ENCODE assay signal across 25 mouse cellular contexts in genomic region chr15:88533354-88533753, GRCm38 (mm10).
DNase-seq lines count a peak whose midpoint lies in the region; ATAC-seq and TF ChIP-seq lines count a peak whose summit lies in the region.
"Had no signal": no experiment of that assay in that cellular context is flagged by ENCODE, and none has a peak within 500 bp of the region (broad histone marks: within the 10 kb centered on the region; RNA-seq: fewer than 3 reads in every experiment).

No protein-coding gene starts in this region.

- H3K9me3 ChIP-seq in forebrain, embryonic 12.5 days = no peaks in the 10 kb centered on the region
- peaks cover 10% of the 10 kb centered on the region; the same call in 1 of the 2 replicates for H3K9me3 ChIP-seq in forebrain, embryonic 13.5 days (replicated peaks)
- 0 out of 2 replicates have a peak, but pooled peaks cover 3% of the 10 kb centered on the region for H3K9me3 ChIP-seq in hindbrain, postnatal 0 days (ENCODE audit: low read length)
- H3K9me3 ChIP-seq in hindbrain, embryonic 12.5 days (replicated peaks) = 0 out of 2 replicates have a peak, but pooled peaks cover 5% of the 10 kb centered on the region
- H3K9me3 ChIP-seq in midbrain, embryonic 14.5 days (ENCODE audit: control insufficient read depth, low read length) = no peaks in the 10 kb centered on the region; the same call in 1 of the 2 replicates
- peaks cover 7% of the 10 kb centered on the region; the same call in 1 of the 2 replicates for H3K9me3 ChIP-seq in midbrain, embryonic 16.5 days (replicated peaks; ENCODE audit: control insufficient read depth, low read length, poor library complexity, severe bottlenecking)
- H3K9me3 ChIP-seq: embryonic facial prominence, embryonic 12.5 days; embryonic facial prominence, embryonic 15.5 days; forebrain, embryonic 15.5 days; hindbrain, embryonic 13.5 days had no signal

- WGBS in forebrain, embryonic 12.5 days = 61% methylated on average over 7 of the region's 7 CpGs
- 49% methylated on average over 7 of the region's 7 CpGs for WGBS in forebrain, embryonic 13.5 days
- 28% methylated on average over 7 of the region's 7 CpGs for WGBS in hindbrain, postnatal 0 days
- WGBS in hindbrain, embryonic 12.5 days = 60% methylated on average over 7 of the region's 7 CpGs
- 55% methylated on average over 7 of the region's 7 CpGs for WGBS in midbrain, embryonic 14.5 days
- 49% methylated on average over 7 of the region's 7 CpGs for WGBS in midbrain, embryonic 16.5 days

- no peak overlapping the region for H3K4me2 ChIP-seq in forebrain, embryonic 12.5 days
- H3K4me2 ChIP-seq in forebrain, embryonic 13.5 days = no peak overlapping the region
- no peak overlapping the region for H3K4me2 ChIP-seq in hindbrain, postnatal 0 days (ENCODE audit: low read depth, low read length)
- no peak overlapping the region for H3K4me2 ChIP-seq in hindbrain, embryonic 12.5 days (replicated peaks)
- H3K4me2 ChIP-seq in midbrain, embryonic 14.5 days (ENCODE audit: low read length) = no peak overlapping the region
- no peak overlapping the region for H3K4me2 ChIP-seq in midbrain, embryonic 16.5 days (ENCODE audit: low read length)
- H3K4me2 ChIP-seq: embryonic facial prominence, embryonic 12.5 days; embryonic facial prominence, embryonic 15.5 days; forebrain, embryonic 15.5 days; heart, embryonic 11.5 days; hindbrain, embryonic 13.5 days had no signal

- TF ChIP-seq CTCF in hindbrain, postnatal 0 days (IDR thresholded peaks at IDR 0.05; ENCODE audit: low read depth) = no peak

- H3K4me3 ChIP-seq in forebrain, embryonic 12.5 days (replicated peaks) = no peak overlapping the region
- H3K4me3 ChIP-seq in forebrain, embryonic 13.5 days = no peak overlapping the region
- no peak overlapping the region for H3K4me3 ChIP-seq in hindbrain, postnatal 0 days (ENCODE audit: low read length)
- no peak overlapping the region for H3K4me3 ChIP-seq in hindbrain, embryonic 12.5 days
- no peak overlapping the region for H3K4me3 ChIP-seq in midbrain, embryonic 14.5 days (replicated peaks; ENCODE audit: low read depth, low read length)
- H3K4me3 ChIP-seq in midbrain, embryonic 16.5 days (ENCODE audit: low read depth, low read length) = no peak overlapping the region
- H3K4me3 ChIP-seq: embryonic facial prominence, embryonic 12.5 days; embryonic facial prominence, embryonic 15.5 days; forebrain, embryonic 15.5 days; gastrocnemius, adult 2 months; hindbrain, embryonic 13.5 days had no signal

- no peak overlapping the region for H3K9ac ChIP-seq in forebrain, embryonic 12.5 days
- no peak overlapping the region for H3K9ac ChIP-seq in forebrain, embryonic 13.5 days
- H3K9ac ChIP-seq in hindbrain, postnatal 0 days (replicated peaks; ENCODE audit: low read length) = no peak overlapping the region
- H3K9ac ChIP-seq in hindbrain, embryonic 12.5 days = no peak overlapping the region
- no peak overlapping the region for H3K9ac ChIP-seq in midbrain, embryonic 14.5 days (replicated peaks; ENCODE audit: low read length)
- no peak overlapping the region for H3K9ac ChIP-seq in midbrain, embryonic 16.5 days (ENCODE audit: low read depth, low read length)
- H3K9ac ChIP-seq: embryonic facial prominence, embryonic 12.5 days; embryonic facial prominence, embryonic 15.5 days; forebrain, embryonic 15.5 days; hindbrain, embryonic 13.5 days had no signal

- H3K27me3 ChIP-seq in forebrain, embryonic 12.5 days = no peaks in the 10 kb centered on the region
- no peaks in the 10 kb centered on the region for H3K27me3 ChIP-seq in forebrain, embryonic 13.5 days
- H3K27me3 ChIP-seq in hindbrain, postnatal 0 days (ENCODE audit: insufficient read depth, low read length) = no peaks in the 10 kb centered on the region
- H3K27me3 ChIP-seq in hindbrain, embryonic 12.5 days = no peaks in the 10 kb centered on the region
- H3K27me3 ChIP-seq in midbrain, embryonic 14.5 days (ENCODE audit: control insufficient read depth, insufficient read depth, low read length) = no peaks in the 10 kb centered on the region
- no peaks in the 10 kb centered on the region for H3K27me3 ChIP-seq in midbrain, embryonic 16.5 days (ENCODE audit: control insufficient read depth, insufficient read depth, low read depth, low read length)
- H3K27me3 ChIP-seq: embryonic facial prominence, embryonic 12.5 days; embryonic facial prominence, embryonic 15.5 days; forebrain, embryonic 15.5 days; hindbrain, embryonic 13.5 days had no signal

- DNase-seq in hindbrain, postnatal 0 days (ENCODE audit: low spot score) = peak; percentile 29
- no peak for DNase-seq in midbrain, embryonic 14.5 days
- DNase-seq in adrenal gland, postnatal 4 days (ENCODE audit: low spot score in 2 of 2) = no peak
- DNase-seq: adrenal gland, adult 2 months; adrenal gland, postnatal 14 days; cerebellum, adult 11 months; cerebellum, adult 2 months; cerebellum, postnatal 14 days; gastrocnemius, adult 2 months; gastrocnemius, postnatal 14 days; heart, adult 11 months; kidney, adult 18-20 months had no signal

- ATAC-seq in forebrain, embryonic 12.5 days (ENCODE audit: low FRiP score) = peak; percentile 30; the same call in 1 of the 2 replicates
- no peak for ATAC-seq in forebrain, embryonic 13.5 days
- ATAC-seq in hindbrain, postnatal 0 days = no peak
- no peak for ATAC-seq in hindbrain, embryonic 12.5 days (ENCODE audit: low FRiP score)
- no peak for ATAC-seq in midbrain, embryonic 14.5 days (ENCODE audit: low FRiP score, low TSS enrichment)
- no peak for ATAC-seq in midbrain, embryonic 16.5 days
- ATAC-seq: CD4-positive, CD25-positive, alpha-beta regulatory T cell, adult 4 months; forebrain, embryonic 15.5 days; hindbrain, embryonic 16.5 days; inflammation-experienced regulatory T-cells, adult 6 months; intestine, embryonic 16.5 days had no signal

- H3K27ac ChIP-seq in forebrain, embryonic 12.5 days = no peak overlapping the region
- H3K27ac ChIP-seq in forebrain, embryonic 13.5 days = no peak overlapping the region
- H3K27ac ChIP-seq in hindbrain, postnatal 0 days = no peak overlapping the region
- no peak overlapping the region for H3K27ac ChIP-seq in hindbrain, embryonic 12.5 days
- H3K27ac ChIP-seq in midbrain, embryonic 14.5 days (replicated peaks; ENCODE audit: low read depth, low read length) = 0 out of 2 replicates have a peak overlapping the region, but pooled peaks have one; percentile 20
- no peak overlapping the region for H3K27ac ChIP-seq in midbrain, embryonic 16.5 days (ENCODE audit: low read length)
- H3K27ac ChIP-seq: embryonic facial prominence, embryonic 12.5 days; embryonic facial prominence, embryonic 15.5 days; forebrain, embryonic 15.5 days; gastrocnemius, adult 2 months; hindbrain, embryonic 13.5 days had no signal

- no peaks in the 10 kb centered on the region for H3K36me3 ChIP-seq in forebrain, embryonic 12.5 days (replicated peaks)
- no peaks in the 10 kb centered on the region for H3K36me3 ChIP-seq in forebrain, embryonic 13.5 days (ENCODE audit: poor library complexity, severe bottlenecking)
- H3K36me3 ChIP-seq in hindbrain, postnatal 0 days (ENCODE audit: insufficient read depth, low read length) = no peaks in the 10 kb centered on the region
- H3K36me3 ChIP-seq in hindbrain, embryonic 12.5 days = no peaks in the 10 kb centered on the region
- no peaks in the 10 kb centered on the region for H3K36me3 ChIP-seq in midbrain, embryonic 14.5 days (ENCODE audit: control insufficient read depth, insufficient read depth, low read length)
- no peaks in the 10 kb centered on the region for H3K36me3 ChIP-seq in midbrain, embryonic 16.5 days (ENCODE audit: control insufficient read depth, insufficient read depth, low read length)
- H3K36me3 ChIP-seq: embryonic facial prominence, embryonic 12.5 days; embryonic facial prominence, embryonic 15.5 days; forebrain, embryonic 15.5 days; hindbrain, embryonic 13.5 days had no signal

- H3K4me1 ChIP-seq in forebrain, embryonic 12.5 days = peaks cover 17% of the 10 kb centered on the region
- H3K4me1 ChIP-seq in forebrain, embryonic 13.5 days = peaks cover 20% of the 10 kb centered on the region
- H3K4me1 ChIP-seq in hindbrain, postnatal 0 days (ENCODE audit: insufficient read depth, low read length) = no peaks in the 10 kb centered on the region
- H3K4me1 ChIP-seq in hindbrain, embryonic 12.5 days = peaks cover 10% of the 10 kb centered on the region; the same call in 1 of the 2 replicates
- 0 out of 2 replicates have a peak, but pooled peaks cover 7% of the 10 kb centered on the region for H3K4me1 ChIP-seq in midbrain, embryonic 14.5 days (ENCODE audit: control insufficient read depth, insufficient read depth, low read length)
- peaks cover 4% of the 10 kb centered on the region; the same call in 1 of the 2 replicates for H3K4me1 ChIP-seq in midbrain, embryonic 16.5 days (ENCODE audit: control insufficient read depth, insufficient read depth, low read length)
- H3K4me1 ChIP-seq: embryonic facial prominence, embryonic 12.5 days; embryonic facial prominence, embryonic 15.5 days had no signal
